Mouse (Mus musculus) lung, adult 2 months (tissue): ENCODE data around the gene Olfr344. TPM values are rescaled to one million over a fixed set of nuclear protein-coding genes. Genes with fewer than 3 reads are reported as not detected.

Experiments used
- DNase-seq: peaks from one replicate; pipeline ENCODE4 v3.0.0; 2022
- H3K4me1 ChIP-seq: fragments of 200-500 bp; 2 replicates; pipeline ENCODE4 v1.6.1; 2011; ENCODE audit warnings: low read length; ENCODE audit not compliant: control insufficient read depth, insufficient read depth
- H3K4me3 ChIP-seq: fragments of 200-500 bp; replicated peaks from 2 replicates; pipeline ENCODE3; 2011; ENCODE audit warnings: low read depth, mild to moderate bottlenecking, control low read depth, low read length; ENCODE audit errors: extremely low read depth
- CTCF ChIP-seq: fragments of 200-500 bp; IDR thresholded peaks from 2 replicates; pipeline ENCODE4 v1.5.1; 2011; ENCODE audit warnings: mild to moderate bottlenecking, low read length, control low read depth; ENCODE audit not compliant: insufficient read depth
- POLR2A ChIP-seq: fragments of 200-500 bp; IDR thresholded peaks from 2 replicates; pipeline ENCODE4 v1.6.1; 2011; ENCODE audit warnings: low read depth, mild to moderate bottlenecking, control low read depth, low read length, borderline replicate concordance; ENCODE audit errors: extremely low read depth
- WGBS: fragments of 180-500 bp; shearing (Covaris S2); methylation state at CpG from one replicate; pipeline ENCODE4 v1.1.7; 2018; 5-methylcytosine and 5-hydroxymethylcytosine counted together
- polyA plus RNA-seq: library from polyadenylated mRNA; depleted of rRNA; stranded (reverse); fragments of >200 nt; gene quantifications from 2 replicates; pipeline ENCODE4 v1.2.3, GENCODE M21; 2012; rRNA removed

Olfr344 gene
- polyA plus RNA-seq: not detected in 2 replicates

DNA sequence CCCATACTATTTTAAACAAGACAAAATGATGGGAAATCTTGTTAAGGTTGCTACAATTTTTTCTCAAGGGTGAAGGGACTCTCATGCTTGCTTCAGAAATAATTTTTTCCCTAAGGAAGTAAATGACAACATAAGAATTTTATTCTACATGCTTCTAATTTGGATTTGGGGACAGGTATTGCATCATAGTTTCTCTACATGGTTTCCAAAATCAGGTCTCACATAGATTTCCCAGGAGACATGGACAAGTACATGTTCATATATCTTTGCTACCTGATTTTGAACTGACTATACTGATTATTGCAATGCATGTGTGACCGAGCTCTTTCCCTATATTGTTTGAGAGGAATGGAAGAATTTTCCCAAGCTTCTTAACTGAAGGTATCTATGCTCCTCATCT is at the start of gene Olfr344:
TSS of gene Olfr344 (plus strand) at position 301 of the 400 bp plus-strand sequence.
- TF ChIP-seq CTCF (no peak), POLR2A (no peak)
- Histone ChIP-seq H3K4me1 (no peaks in the 10 kb centered on the region), H3K4me3 (no peak within 1 kb of the TSS)
- no peak for DNase-seq
- WGBS: 71% methylated on average over 1 of the region's 1 CpGs

DNA sequence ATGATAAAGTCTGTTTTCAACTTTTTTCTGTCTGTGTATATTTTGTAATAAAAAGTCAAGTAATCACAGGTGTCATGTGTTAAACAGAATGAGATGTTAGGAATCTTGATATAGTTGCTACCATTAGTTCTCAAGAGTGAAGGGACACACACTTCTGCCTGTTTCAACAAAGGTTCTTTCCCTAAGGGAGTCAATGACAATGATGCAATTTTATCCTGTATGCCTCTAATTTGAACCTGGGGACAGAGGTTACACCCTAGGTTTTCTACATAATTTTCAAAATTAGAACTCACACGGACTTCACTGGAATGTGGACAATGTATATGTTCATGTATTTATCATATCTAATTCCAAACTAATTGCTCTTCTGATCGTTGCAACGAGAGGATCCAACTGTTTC is 41.8 kb upstream of the Olfr344 start, which contains the start of gene Olfr342:
TSS of gene Olfr342 (plus strand) at position 301 of the 400 bp plus-strand sequence.
- no peak for TF ChIP-seq POLR2A
- Histone ChIP-seq H3K4me3 (no peak within 1 kb of the TSS), H3K4me1 (no peaks in the 10 kb centered on the region)
- 49% methylated on average over 3 of the region's 3 CpGs for WGBS
- DNase-seq: no peak

DNA sequence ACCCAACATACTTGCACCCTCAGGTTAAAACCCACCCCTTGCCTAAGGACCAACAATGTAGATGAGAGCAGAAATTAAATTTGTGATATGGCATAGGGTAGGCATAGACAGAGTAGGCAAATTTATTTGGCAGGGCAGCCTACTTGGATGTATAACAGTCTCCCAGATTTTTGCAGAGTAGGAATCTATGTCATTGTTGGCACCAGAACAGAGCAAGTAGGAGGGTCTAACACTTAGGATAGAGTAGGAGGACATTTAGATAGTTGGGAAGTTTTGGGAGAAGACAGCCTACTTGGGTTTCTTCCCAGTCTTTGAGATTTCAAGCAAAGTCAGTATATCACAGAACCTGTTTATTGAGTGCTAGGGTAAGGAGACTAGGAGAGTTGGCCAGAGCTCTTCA is 1.3 kb upstream of the Olfr344 start:
- no peak overlapping the region for H3K4me3 ChIP-seq
- DNase-seq: no peak
- no peaks in the 10 kb centered on the region for H3K4me1 ChIP-seq
- TF ChIP-seq POLR2A (no peak), CTCF (no peak)

DNA sequence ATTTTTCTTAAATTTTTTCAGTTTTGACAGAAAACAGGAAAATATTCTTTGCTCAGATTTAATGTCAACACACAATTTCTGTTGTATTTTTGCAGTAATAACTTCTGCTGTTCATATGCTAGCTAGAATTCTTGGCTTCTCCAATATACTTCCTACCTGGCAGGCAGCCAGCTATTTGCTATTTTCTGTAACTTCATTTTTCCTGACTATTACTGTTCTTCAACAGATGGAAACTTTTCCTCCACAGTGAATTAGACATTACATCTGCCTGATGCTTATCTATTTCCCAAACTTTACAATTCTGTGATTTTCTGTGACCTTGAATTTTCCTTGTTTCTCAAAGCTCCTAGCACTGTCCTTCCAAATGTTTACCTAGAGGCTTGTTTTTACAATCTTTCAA is 560 bp downstream of the Olfr344 start:
- TF ChIP-seq POLR2A (no peak), CTCF (no peak)
- Histone ChIP-seq H3K4me1 (no peaks in the 10 kb centered on the region), H3K4me3 (no peak overlapping the region)
- no peak for DNase-seq

DNA sequence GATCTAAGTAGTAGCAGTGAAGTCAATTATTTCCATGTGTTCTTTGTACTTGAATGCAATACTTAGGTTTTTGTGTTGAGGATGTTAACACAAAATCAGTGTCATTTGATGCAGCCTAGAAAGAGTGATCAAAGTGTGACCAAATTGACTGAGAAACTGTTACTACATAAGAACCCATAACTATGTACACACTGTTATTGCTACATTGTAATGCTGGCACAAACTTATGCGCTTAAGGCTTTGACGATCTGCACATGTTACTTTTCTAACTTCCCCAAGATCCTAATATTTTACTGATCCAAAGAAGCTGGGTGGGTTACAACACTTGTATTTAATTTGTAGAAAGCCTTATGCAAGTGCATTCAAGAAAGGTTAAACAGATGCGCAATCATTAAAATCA is 1.4 kb downstream of the Olfr344 start:
- 88% methylated on average over 3 of the region's 3 CpGs for whole genome bisulfite sequencing
- DNase-seq: no peak
- Histone ChIP-seq H3K4me1 (no peaks in the 10 kb centered on the region), H3K4me3 (no peak overlapping the region)
- no peak for TF ChIP-seq CTCF
- no peak for TF ChIP-seq POLR2A

Other genes with a start within 250 kb of the Olfr344 start
- gene Olfr338, start 193.1 kb upstream of the Olfr344 start, polyA plus RNA-seq: not detected in 2 replicates
- not detected in 2 replicates for gene Olfr339, start 147.7 kb upstream of the Olfr344 start, polyA plus RNA-seq
- gene Olfr340, start 114.1 kb upstream of the Olfr344 start, polyA plus RNA-seq: not detected in 2 replicates
- gene Olfr341, start 84.2 kb upstream of the Olfr344 start, polyA plus RNA-seq: not detected in 2 replicates
- not detected in 2 replicates for gene Olfr342, start 41.7 kb upstream of the Olfr344 start, polyA plus RNA-seq
- not detected in 2 replicates for gene Olfr345, start 73.4 kb downstream of the Olfr344 start, polyA plus RNA-seq
- gene Olfr346, start 119.1 kb downstream of the Olfr344 start, polyA plus RNA-seq: not detected in 2 replicates
- not detected in 2 replicates for gene Olfr347, start 165.2 kb downstream of the Olfr344 start, polyA plus RNA-seq
- gene Olfr348, start 217.6 kb downstream of the Olfr344 start, polyA plus RNA-seq: not detected in 2 replicates
- gene Olfr50, start 223.9 kb downstream of the Olfr344 start, polyA plus RNA-seq: not detected in 2 replicates